Mouse (Mus musculus): ENCODE data around the gene Fbxw7. TPM values are rescaled to one million over a fixed set of nuclear protein-coding genes. Genes with fewer than 3 reads are reported as not detected.

Fbxw7 gene
- polyA plus RNA-seq, 1 experiment from 2014 or later: 13.8 TPM

- no peak overlapping the region for H3K27ac ChIP-seq
- no peaks in the 10 kb centered on the region for H3K9me3 ChIP-seq
- 79% methylated on average over 1 of the region's 1 CpGs for WGBS
- H3K4me1 ChIP-seq: no peaks in the 10 kb centered on the region
- H3K9ac ChIP-seq: no peak overlapping the region
- no peak overlapping the region for H3K4me3 ChIP-seq
- no peaks in the 10 kb centered on the region for H3K27me3 ChIP-seq
- no peak for ATAC-seq (ENCODE audit: insufficient number of reproducible peaks, insufficient read depth, low FRiP score, low TSS enrichment)
- H3K36me3 ChIP-seq: no peaks in the 10 kb centered on the region
- no peak overlapping the region for H3K4me2 ChIP-seq (replicated peaks)
These were observed 14.3 kb downstream of the Fbxw7 start for GRCm38 (mm10) chr3:84829366-84829765.

GRCm38 (mm10) chr3:84836029-84836428 is 21.0 kb downstream of the Fbxw7 start:
- H3K9me3 ChIP-seq: no peaks in the 10 kb centered on the region
- H3K27me3 ChIP-seq: no peaks in the 10 kb centered on the region
- H3K4me3 ChIP-seq: no peak overlapping the region
- no peak for ATAC-seq (ENCODE audit: insufficient number of reproducible peaks, insufficient read depth, low FRiP score, low TSS enrichment)
- no peaks in the 10 kb centered on the region for H3K4me1 ChIP-seq
- H3K9ac ChIP-seq: no peak overlapping the region
- no peaks in the 10 kb centered on the region for H3K36me3 ChIP-seq
- 87% methylated on average over 5 of the region's 5 CpGs for WGBS
- no peak overlapping the region for H3K4me2 ChIP-seq (replicated peaks)
- no peak overlapping the region for H3K27ac ChIP-seq

DNA sequence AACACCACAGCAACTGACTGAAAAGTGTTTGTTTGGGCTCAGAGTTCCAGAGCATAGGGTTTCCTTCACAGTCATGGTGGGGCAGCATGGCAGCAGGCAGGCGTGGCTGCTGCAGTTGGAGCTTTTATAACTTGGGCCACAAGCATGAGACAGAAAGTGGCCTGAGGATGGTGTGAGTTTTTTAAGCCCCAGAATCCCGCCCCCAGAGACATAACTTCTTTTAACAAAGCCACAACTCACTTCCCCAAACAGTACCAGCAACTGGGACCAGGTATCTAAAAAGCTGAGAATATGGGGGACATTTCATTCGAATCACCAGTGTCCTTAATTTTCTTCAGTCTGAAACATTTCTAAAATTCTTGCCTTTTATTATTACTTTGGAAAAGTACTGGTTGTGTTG is 22.9 kb downstream of the Fbxw7 start:
- no peaks in the 10 kb centered on the region for H3K9me3 ChIP-seq
- ATAC-seq (ENCODE audit: insufficient number of reproducible peaks, insufficient read depth, low FRiP score, low TSS enrichment): no peak
- no peak overlapping the region for H3K9ac ChIP-seq
- no peak overlapping the region for H3K4me3 ChIP-seq
- WGBS: 86% methylated on average over 3 of the region's 3 CpGs
- H3K4me2 ChIP-seq (replicated peaks): no peak overlapping the region
- H3K36me3 ChIP-seq: no peaks in the 10 kb centered on the region
- no peaks in the 10 kb centered on the region for H3K27me3 ChIP-seq
- no peak overlapping the region for H3K27ac ChIP-seq
- no peaks in the 10 kb centered on the region for H3K4me1 ChIP-seq

GRCm38 (mm10) chr3:84839499-84839898 is 24.4 kb downstream of the Fbxw7 start:
- H3K9me3 ChIP-seq: no peaks in the 10 kb centered on the region
- no peak overlapping the region for H3K4me3 ChIP-seq
- H3K9ac ChIP-seq: no peak overlapping the region
- no peak overlapping the region for H3K4me2 ChIP-seq (replicated peaks)
- ATAC-seq (ENCODE audit: insufficient number of reproducible peaks, insufficient read depth, low FRiP score, low TSS enrichment): no peak
- no peaks in the 10 kb centered on the region for H3K4me1 ChIP-seq
- no peak overlapping the region for H3K27ac ChIP-seq
- 87% methylated on average over 5 of the region's 5 CpGs for WGBS
- H3K27me3 ChIP-seq: no peaks in the 10 kb centered on the region
- no peaks in the 10 kb centered on the region for H3K36me3 ChIP-seq

GRCm38 (mm10) chr3:84841271-84841670 is 26.2 kb downstream of the Fbxw7 start:
- Histone ChIP-seq H3K27ac (no peak overlapping the region), H3K27me3 (no peaks in the 10 kb centered on the region), H3K4me3 (no peak overlapping the region), H3K9me3 (no peaks in the 10 kb centered on the region), H3K36me3 (no peaks in the 10 kb centered on the region), H3K4me1 (no peaks in the 10 kb centered on the region), H3K4me2 (replicated peaks) (no peak overlapping the region), H3K9ac (no peak overlapping the region)
- WGBS: 89% methylated on average over 4 of the region's 4 CpGs
- no peak for ATAC-seq (ENCODE audit: insufficient number of reproducible peaks, insufficient read depth, low FRiP score, low TSS enrichment)

GRCm38 (mm10) chr3:84842793-84843192 is 27.7 kb downstream of the Fbxw7 start:
- no peak for ATAC-seq (ENCODE audit: insufficient number of reproducible peaks, insufficient read depth, low FRiP score, low TSS enrichment)
- no peaks in the 10 kb centered on the region for H3K9me3 ChIP-seq
- no peaks in the 10 kb centered on the region for H3K27me3 ChIP-seq
- no peak overlapping the region for H3K4me3 ChIP-seq
- H3K4me2 ChIP-seq (replicated peaks): no peak overlapping the region
- 92% methylated on average over 2 of the region's 2 CpGs for WGBS
- H3K4me1 ChIP-seq: no peaks in the 10 kb centered on the region
- H3K36me3 ChIP-seq: no peaks in the 10 kb centered on the region
- no peak overlapping the region for H3K9ac ChIP-seq
- H3K27ac ChIP-seq: no peak overlapping the region

DNA sequence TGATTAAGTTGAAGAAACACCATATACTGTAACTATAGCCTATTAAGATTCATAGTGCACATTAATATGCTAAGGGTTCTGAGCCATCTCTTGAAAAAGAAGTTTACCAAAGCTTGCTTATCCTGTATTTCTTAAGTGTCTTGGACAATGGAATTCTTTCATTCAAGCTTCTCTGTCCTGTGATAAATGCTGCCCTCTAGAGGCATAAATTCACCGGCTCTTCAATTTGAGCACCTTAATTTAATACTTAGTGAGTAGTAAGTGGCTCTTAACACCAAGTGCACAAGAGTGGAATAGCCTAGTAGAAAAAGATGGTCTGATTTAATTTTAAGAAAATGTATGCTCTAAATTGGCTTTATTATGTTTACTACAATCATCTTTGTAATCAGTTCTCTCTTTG is 28.5 kb downstream of the Fbxw7 start:
- ATAC-seq (ENCODE audit: insufficient number of reproducible peaks, insufficient read depth, low FRiP score, low TSS enrichment): no peak
- WGBS: 35% methylated on average over 1 of the region's 1 CpGs
- Histone ChIP-seq H3K4me1 (no peaks in the 10 kb centered on the region), H3K36me3 (no peaks in the 10 kb centered on the region), H3K4me2 (replicated peaks) (no peak overlapping the region), H3K27me3 (no peaks in the 10 kb centered on the region), H3K4me3 (no peak overlapping the region), H3K9ac (no peak overlapping the region), H3K9me3 (no peaks in the 10 kb centered on the region), H3K27ac (no peak overlapping the region)

DNA sequence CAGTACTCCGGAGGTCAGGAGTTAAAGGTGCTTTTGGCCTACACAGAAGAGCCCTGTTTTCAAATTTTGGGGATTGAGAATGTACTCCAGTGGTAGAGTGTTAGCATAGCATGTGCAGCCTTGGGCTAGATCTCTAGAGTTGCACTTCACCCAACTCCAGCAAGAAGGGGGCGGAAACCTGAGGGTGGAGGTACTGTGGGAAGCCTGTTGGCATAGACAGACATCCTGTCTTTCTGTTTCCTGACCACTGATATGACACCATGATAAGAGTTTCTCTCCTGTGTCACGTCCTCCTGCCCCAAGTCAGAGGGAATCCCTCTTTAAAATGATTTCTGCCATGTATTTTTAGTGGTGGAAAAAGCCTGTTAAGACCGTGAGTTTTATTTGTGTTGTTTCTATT is 33.7 kb downstream of the Fbxw7 start:
- no peaks in the 10 kb centered on the region for H3K27me3 ChIP-seq
- H3K4me1 ChIP-seq: no peaks in the 10 kb centered on the region
- H3K9ac ChIP-seq: no peak overlapping the region
- no peak for ATAC-seq (ENCODE audit: insufficient number of reproducible peaks, insufficient read depth, low FRiP score, low TSS enrichment)
- whole genome bisulfite sequencing: 85% methylated on average over 4 of the region's 4 CpGs
- no peak overlapping the region for H3K27ac ChIP-seq
- no peak overlapping the region for H3K4me3 ChIP-seq
- no peaks in the 10 kb centered on the region for H3K9me3 ChIP-seq
- H3K36me3 ChIP-seq: no peaks in the 10 kb centered on the region
- H3K4me2 ChIP-seq (replicated peaks): no peak overlapping the region

GRCm38 (mm10) chr3:84850418-84850817 is 35.4 kb downstream of the Fbxw7 start:
- WGBS: 80% methylated on average over 1 of the region's 1 CpGs
- no peak for ATAC-seq (ENCODE audit: insufficient number of reproducible peaks, insufficient read depth, low FRiP score, low TSS enrichment)
- H3K4me2 ChIP-seq (replicated peaks): no peak overlapping the region

GRCm38 (mm10) chr3:84851801-84852200 is 36.7 kb downstream of the Fbxw7 start:
- no peak overlapping the region for H3K27ac ChIP-seq
- no peaks in the 10 kb centered on the region for H3K9me3 ChIP-seq
- 79% methylated on average over 1 of the region's 1 CpGs for WGBS
- no peak overlapping the region for H3K4me2 ChIP-seq (replicated peaks)
- no peak overlapping the region for H3K4me3 ChIP-seq
- H3K36me3 ChIP-seq: no peaks in the 10 kb centered on the region
- no peak for ATAC-seq (ENCODE audit: insufficient number of reproducible peaks, insufficient read depth, low FRiP score, low TSS enrichment)
- H3K27me3 ChIP-seq: no peaks in the 10 kb centered on the region
- H3K4me1 ChIP-seq: no peaks in the 10 kb centered on the region
- no peak overlapping the region for H3K9ac ChIP-seq

More at GRCm38 (mm10) chr3:84850418-84850817, 35.4 kb downstream of the Fbxw7 start:
- Histone ChIP-seq H3K9ac (no peak overlapping the region), H3K4me1 (no peaks in the 10 kb centered on the region), H3K9me3 (no peaks in the 10 kb centered on the region), H3K27me3 (no peaks in the 10 kb centered on the region), H3K4me3 (no peak overlapping the region), H3K36me3 (no peaks in the 10 kb centered on the region), H3K27ac (no peak overlapping the region)

DNA sequence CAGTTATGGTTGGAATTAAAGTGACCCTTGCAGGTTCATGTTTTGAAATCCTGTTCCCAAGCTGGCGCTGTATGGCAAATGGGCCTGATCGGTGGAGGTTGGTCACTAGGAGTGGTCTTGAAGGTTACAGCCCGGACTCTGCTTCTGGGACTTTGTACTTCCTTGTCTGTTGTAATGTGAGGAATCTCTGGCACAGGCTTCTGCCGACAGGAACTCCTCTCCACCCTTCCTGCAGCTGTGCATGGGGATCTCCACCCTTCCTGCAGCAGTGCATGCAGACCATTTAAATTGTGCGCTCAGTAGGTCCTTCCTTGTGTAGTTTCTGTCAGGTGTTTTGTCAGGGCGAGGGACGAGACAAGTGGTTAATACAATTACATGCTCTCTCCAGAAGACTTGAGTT is 37.8 kb downstream of the Fbxw7 start:
- H3K4me1 ChIP-seq: no peaks in the 10 kb centered on the region
- H3K9ac ChIP-seq: no peak overlapping the region
- H3K36me3 ChIP-seq: no peaks in the 10 kb centered on the region
- no peak for ATAC-seq (ENCODE audit: insufficient number of reproducible peaks, insufficient read depth, low FRiP score, low TSS enrichment)
- WGBS: 79% methylated on average over 7 of the region's 7 CpGs
- no peak overlapping the region for H3K4me3 ChIP-seq
- no peaks in the 10 kb centered on the region for H3K27me3 ChIP-seq
- H3K27ac ChIP-seq: no peak overlapping the region
- H3K9me3 ChIP-seq: no peaks in the 10 kb centered on the region
- H3K4me2 ChIP-seq (replicated peaks): no peak overlapping the region

DNA sequence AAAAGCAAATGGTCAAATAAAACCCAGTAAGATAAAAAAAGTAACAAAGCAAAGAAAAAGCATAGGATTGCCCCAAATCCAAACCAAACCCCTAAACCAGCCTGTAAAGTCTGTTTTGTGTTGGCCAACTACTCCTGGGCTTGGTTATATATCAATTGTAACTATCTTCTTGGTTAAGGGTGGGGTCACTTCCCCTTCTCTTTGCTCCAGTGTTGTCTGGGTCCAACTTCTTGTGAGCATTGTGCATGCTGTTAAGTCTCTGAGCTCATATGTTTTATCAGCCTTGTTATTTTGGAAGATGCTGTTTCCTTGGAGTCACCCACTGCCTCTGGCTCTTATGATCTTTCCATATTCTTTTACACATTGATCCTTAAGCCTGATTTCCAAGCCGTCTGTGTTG is 39.4 kb downstream of the Fbxw7 start:
- H3K27me3 ChIP-seq: no peaks in the 10 kb centered on the region
- no peak for ATAC-seq (ENCODE audit: insufficient number of reproducible peaks, insufficient read depth, low FRiP score, low TSS enrichment)
- WGBS: 85% methylated on average over 1 of the region's 1 CpGs
- no peaks in the 10 kb centered on the region for H3K9me3 ChIP-seq
- no peak overlapping the region for H3K9ac ChIP-seq
- H3K4me3 ChIP-seq: no peak overlapping the region
- H3K4me2 ChIP-seq (replicated peaks): no peak overlapping the region
- H3K4me1 ChIP-seq: no peaks in the 10 kb centered on the region
- no peaks in the 10 kb centered on the region for H3K36me3 ChIP-seq
- no peak overlapping the region for H3K27ac ChIP-seq

DNA sequence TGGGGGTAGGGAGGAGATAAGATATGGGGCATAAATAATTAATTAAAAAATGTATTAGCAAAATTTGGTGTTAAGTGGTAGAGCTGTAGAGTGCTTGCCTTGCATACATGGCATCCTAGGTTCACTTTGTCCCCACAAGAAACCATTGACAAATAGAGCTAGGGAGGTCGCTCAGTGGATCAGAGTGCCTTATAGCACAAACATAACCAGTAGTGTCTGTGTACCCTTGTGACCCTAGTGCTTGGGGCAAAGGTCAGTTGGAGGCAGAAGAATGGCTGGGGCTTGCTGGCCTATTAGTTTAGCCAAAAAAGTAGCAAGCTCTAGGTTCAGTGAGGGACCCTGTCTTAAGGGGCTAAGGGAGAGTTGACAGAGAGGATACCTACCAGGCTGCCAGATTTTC is 45.6 kb downstream of the Fbxw7 start:
- WGBS: 52% methylated on average over 1 of the region's 1 CpGs
- Histone ChIP-seq H3K27me3 (no peaks in the 10 kb centered on the region), H3K4me2 (replicated peaks) (no peak overlapping the region), H3K4me3 (no peak overlapping the region), H3K9me3 (no peaks in the 10 kb centered on the region), H3K4me1 (no peaks in the 10 kb centered on the region), H3K9ac (no peak overlapping the region), H3K27ac (no peak overlapping the region), H3K36me3 (no peaks in the 10 kb centered on the region)
- ATAC-seq (ENCODE audit: insufficient number of reproducible peaks, insufficient read depth, low FRiP score, low TSS enrichment): no peak
